Mouse (Mus musculus) large intestine, adult 2 months (tissue): ENCODE data around the gene Rimbp2. TPM values are rescaled to one million over a fixed set of nuclear protein-coding genes. Genes with fewer than 3 reads are reported as not detected.
"Not testable (repeated sequence)": the region's sequence is repeated elsewhere in the genome, so short reads cannot be mapped to it uniquely, and the experiment has no call there.

ENCODE experiments used
- DNase-seq: peaks from one replicate; pipeline ENCODE4 v3.0.0-alpha.2; 2012; ENCODE audit warnings: low read depth, low spot score
- WGBS: fragments of 180-500 bp; shearing (Covaris S2); methylation state at CpG from one replicate; pipeline ENCODE4 v1.1.7; 2018; 5-methylcytosine and 5-hydroxymethylcytosine counted together
- polyA plus RNA-seq: library from polyadenylated mRNA; depleted of rRNA; stranded (reverse); fragments of >200 nt; gene quantifications from 2 replicates; pipeline ENCODE4 v1.2.3, GENCODE M21; 2012

Rimbp2 gene
- polyA plus RNA-seq, 1 experiment, result 1.1 TPM

GRCm38 (mm10) chr5:128800592-128800991, 152.7 kb downstream of the Rimbp2 start:
- DNase-seq, result no peak
- WGBS, result 87% methylated on average over 5 of the region's 5 CpGs

DNA sequence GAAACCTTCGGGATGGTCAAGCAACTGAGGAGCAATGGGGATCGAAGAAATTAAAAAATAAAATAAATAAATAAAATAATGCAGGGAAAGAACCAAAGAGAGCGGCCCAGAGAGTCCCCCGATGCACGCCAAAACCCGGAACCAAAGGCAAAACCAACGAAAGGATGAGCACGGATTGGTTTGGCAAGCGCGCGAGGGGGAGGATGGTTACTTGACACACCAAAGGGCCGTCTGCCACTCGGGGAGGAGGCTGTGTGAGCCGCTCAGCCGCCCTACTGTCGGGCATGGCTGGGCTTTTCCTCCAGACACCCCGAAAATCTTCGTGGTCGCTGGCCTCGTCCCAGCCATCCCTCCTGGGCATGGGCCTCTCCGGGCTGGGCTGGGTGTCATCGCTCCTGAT, 171.7 kb downstream of the Rimbp2 start:
- DNase-seq, result no peak
- 68% methylated on average over 22 of the region's 22 CpGs for WGBS

DNA sequence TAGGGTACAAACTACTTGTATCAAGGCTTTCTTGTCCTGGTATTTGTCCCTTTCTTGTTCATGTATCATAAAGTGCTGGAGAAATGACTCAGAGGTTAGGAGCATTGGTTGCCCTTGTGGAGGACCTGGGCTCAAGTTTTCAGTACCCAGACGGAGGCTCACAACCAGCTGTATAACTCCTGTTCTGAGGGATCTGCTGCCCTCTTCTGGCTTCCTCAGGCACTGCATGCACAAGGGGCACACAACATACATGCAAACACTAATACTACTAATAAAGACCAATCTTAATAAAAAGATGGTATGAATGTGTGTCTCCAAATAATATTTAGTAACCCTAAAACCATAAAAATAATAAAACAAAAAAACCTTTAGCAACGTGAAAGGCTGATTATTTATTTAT, 176.9 kb downstream of the Rimbp2 start:
- no peak for DNase-seq
- 61% methylated on average over 2 of the region's 2 CpGs for WGBS

GRCm38 (mm10) chr5:128769026-128769631, 184.2 kb downstream of the Rimbp2 start:
- WGBS, result 7% methylated on average over 10 of the region's 10 CpGs

DNA sequence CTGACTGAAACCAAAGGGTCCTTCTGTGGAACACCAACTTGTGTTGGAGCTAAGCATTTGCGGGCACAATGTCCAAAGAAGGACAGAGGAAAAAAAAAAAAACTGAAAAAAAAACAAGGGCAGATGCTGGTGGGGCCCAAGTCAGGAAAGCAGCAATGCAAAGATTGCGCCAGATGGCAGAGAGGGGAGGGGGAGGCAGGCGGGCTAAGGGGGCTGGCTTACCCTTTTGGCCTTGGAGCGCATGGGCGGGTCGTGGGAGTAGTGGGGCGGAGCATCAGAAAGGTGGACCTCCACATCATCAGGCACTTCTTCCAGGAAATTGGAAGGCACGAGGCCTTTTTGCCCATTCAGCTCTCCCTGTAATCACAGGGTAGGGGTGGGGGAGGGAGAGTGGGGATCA, 192.2 kb downstream of the Rimbp2 start:
- WGBS, result 50% methylated on average over 8 of the region's 8 CpGs
- DNase-seq, result no peak

More at GRCm38 (mm10) chr5:128769026-128769631, 184.2 kb downstream of the Rimbp2 start:
- DNase-seq, result no peak

DNA sequence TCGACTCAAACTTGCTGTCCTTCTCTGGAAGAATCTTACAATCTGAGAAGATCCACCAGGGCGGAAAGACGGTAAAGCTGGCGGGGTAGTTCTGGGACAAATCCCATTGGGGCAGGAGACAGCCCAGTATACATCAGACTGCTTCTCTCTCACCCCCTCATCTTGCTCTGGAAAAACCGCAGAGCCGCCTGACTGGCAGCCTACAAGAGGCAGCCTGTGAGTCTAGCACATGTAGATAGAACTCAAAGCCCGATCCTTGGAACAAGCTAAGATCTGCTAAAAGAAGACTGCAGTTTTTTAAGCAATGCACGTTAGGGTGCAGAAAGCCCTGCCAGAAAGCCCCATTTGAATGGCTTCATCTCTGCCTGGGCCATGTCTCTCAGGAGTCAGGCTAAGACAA, 207.0 kb downstream of the Rimbp2 start:
- no peak for DNase-seq
- WGBS, result 77% methylated on average over 8 of the region's 8 CpGs

GRCm38 (mm10) chr5:128745206-128745605, 208.1 kb downstream of the Rimbp2 start:
- DNase-seq, result no peak
- WGBS, result 71% methylated on average over 9 of the region's 9 CpGs

DNA sequence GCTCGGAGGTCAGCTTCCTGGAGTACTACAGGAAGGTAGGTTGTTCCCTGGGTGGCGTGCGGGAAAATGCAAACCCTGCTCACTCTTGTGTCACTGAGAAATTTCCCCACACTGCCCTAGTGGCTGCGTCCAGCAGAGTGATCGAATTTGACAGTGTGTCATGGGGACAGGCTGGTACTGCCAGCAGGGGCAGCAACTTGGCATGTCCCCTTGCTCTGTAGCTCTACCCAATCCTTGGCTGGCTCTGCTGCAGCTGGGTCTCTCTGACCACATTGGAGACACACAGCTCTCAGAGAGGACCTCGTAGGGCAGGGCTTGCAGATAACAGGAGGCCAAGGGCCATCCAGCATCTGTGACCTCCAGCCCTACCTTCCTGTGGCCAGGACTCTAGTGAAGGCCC, 208.9 kb downstream of the Rimbp2 start:
- 84% methylated on average over 6 of the region's 6 CpGs for WGBS
- DNase-seq, result no peak

GRCm38 (mm10) chr5:128739838-128740171, 213.5 kb downstream of the Rimbp2 start:
- 35% methylated on average over 8 of the region's 8 CpGs for WGBS
- DNase-seq, result no peak

- DNase-seq, result no peak
- WGBS, result 46% methylated on average over 17 of the region's 17 CpGs
Measured at GRCm38 (mm10) chr5:128739168-128739837, 214.0 kb downstream of the Rimbp2 start.

DNA sequence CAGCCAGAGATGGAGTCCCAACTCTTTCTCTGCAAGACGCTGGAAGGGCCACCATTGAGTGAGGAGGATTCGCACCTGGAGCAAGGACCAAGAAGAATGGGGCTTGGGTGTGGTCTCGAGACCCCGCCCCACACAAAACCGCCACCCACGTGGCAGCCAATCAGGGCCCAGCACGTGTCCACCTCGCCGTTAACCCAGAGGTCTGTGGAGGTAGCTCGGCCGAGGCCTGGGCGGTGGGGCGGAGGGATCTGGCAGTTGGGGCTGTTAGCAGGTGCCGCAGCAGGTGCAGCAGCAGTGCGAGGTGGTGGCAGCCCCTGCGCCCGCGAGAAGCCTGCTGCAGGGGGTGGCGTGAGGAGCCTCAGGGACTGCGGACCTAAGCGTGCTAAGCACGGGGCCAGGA, 217.4 kb downstream of the Rimbp2 start:
- 68% methylated on average over 22 of the region's 22 CpGs for WGBS

GRCm38 (mm10) chr5:128733955-128734354, 219.3 kb downstream of the Rimbp2 start:
- WGBS, result 3% methylated on average over 6 of the region's 6 CpGs
- peak; percentile 16 for DNase-seq

More for the DNA sequence above, 217.4 kb downstream of the Rimbp2 start:
- no peak for DNase-seq

- WGBS, result 66% methylated on average over 11 of the region's 11 CpGs
Measured at GRCm38 (mm10) chr5:128732416-128733014, 220.8 kb downstream of the Rimbp2 start.

DNA sequence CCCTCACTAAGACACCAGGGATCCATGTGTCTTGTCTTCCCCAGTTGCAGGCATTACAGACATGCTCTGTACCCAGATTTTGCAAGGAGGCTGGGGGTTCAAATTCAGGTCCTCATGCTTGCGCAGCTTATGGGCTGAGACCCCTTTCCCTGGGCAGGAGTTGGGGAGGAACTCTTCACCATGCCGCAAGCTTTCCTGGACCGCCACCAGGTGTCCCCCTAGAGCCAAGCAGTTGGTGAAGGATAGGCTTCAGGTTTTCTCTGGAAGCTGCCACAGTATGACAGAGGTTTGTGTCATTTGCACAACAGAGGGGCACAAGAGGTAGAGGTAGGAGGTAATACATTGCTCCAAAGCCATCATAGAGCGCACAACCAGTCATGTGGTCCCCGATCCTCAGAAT, 222.7 kb downstream of the Rimbp2 start:
- 48% methylated on average over 5 of the region's 5 CpGs for WGBS
- DNase-seq, result no peak

More at GRCm38 (mm10) chr5:128732416-128733014, 220.8 kb downstream of the Rimbp2 start:
- DNase-seq, result no peak

DNA sequence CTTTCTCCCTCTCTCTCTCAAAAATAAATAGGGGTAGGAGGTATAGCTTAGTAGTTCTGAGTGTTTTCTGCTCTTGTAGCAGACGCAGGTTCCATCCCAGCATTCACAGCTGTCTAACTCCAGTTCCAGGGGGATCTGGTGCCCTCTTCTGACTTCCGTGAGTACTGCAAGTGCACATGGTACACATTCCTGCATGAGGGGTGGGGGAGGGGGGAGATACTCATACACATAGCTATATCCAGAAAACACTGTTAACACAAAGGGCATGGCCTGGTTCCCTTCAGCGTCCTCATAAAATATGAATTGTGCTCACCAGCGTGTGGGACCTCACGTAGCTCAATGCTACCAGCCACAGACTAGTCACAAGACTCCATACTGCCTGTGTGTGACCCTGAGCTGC, 223.9 kb downstream of the Rimbp2 start:
- WGBS, result 71% methylated on average over 5 of the region's 5 CpGs
- DNase-seq, result no peak

- DNase-seq, result not testable (repeated sequence)
- 90% methylated on average over 11 of the region's 11 CpGs for WGBS
Measured at GRCm38 (mm10) chr5:128720461-128720860, 232.8 kb downstream of the Rimbp2 start.

DNA sequence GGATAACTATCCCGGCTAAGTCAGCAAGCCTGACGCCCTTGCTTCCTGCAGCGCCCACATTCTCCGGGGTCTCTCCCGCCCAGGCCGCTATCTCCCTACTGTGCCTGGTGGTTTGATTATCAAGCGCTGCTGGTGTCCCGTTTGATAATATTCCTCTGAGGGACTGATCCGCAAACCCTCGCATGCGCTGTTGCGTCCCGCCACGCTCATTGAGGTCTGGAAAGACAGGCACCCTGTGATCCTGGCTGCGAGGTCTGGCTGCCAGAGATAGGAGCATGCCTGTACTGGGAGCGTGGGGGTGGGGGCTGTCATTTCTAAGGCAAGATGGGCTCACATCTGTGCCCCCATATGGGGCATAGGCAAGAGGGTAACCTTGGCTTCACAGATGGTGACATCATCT, 238.1 kb downstream of the Rimbp2 start:
- no peak for DNase-seq
- 73% methylated on average over 16 of the region's 16 CpGs for WGBS

- no peak for DNase-seq
- 85% methylated on average over 6 of the region's 6 CpGs for WGBS
Measured at GRCm38 (mm10) chr5:128711847-128712246, 241.4 kb downstream of the Rimbp2 start.

- DNase-seq, result no peak
- 25% methylated on average over 8 of the region's 8 CpGs for WGBS
Measured at GRCm38 (mm10) chr5:128710596-128710995, 242.7 kb downstream of the Rimbp2 start.

DNA sequence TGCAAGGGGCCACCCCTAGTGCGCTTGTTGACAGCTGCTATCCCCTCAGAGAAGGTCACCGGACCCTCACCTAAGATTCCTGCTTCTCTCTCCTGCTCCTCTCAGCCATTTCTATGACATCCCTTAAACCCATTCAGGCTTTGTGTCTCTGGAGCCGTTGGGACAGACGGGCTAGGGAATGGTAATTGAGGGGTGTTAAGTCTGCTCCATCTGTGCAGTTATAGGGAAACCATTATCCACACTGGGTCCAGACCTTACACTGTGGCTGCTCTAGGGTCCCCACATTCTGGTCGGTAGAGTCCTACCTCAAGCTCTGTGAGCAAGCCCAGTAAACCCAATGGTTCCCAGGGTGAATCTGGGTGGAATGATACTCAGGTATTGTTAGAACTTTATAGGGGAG, 244.4 kb downstream of the Rimbp2 start:
- WGBS, result 79% methylated on average over 5 of the region's 5 CpGs
- no peak for DNase-seq
